ENCODE assay signal across 8 mouse cellular contexts in genomic region chr2:133113642-133114041, GRCm38 (mm10).
DNase-seq lines count a peak whose midpoint lies in the region; ATAC-seq lines count a peak whose summit lies in the region.

No protein-coding gene starts in this region.

- ATAC-seq in liver, embryonic 12.5 days, result no peak
- ATAC-seq in hindbrain, embryonic 16.5 days, result peak; percentile 48; the same call in 1 of the 2 replicates
- peak; percentile 29; the same call in 1 of the 2 replicates for ATAC-seq in midbrain, embryonic 14.5 days (ENCODE audit: low FRiP score, low TSS enrichment)

- H3K4me2 ChIP-seq in liver, embryonic 12.5 days, result no peak overlapping the region
- H3K4me2 ChIP-seq in hindbrain, embryonic 16.5 days (ENCODE audit: low read length), result no peak overlapping the region
- no peak overlapping the region for H3K4me2 ChIP-seq in midbrain, embryonic 14.5 days (ENCODE audit: low read length)

- H3K4me1 ChIP-seq in liver, embryonic 12.5 days, result no peaks in the 10 kb centered on the region
- no peaks in the 10 kb centered on the region for H3K4me1 ChIP-seq in hindbrain, embryonic 16.5 days (ENCODE audit: control insufficient read depth, insufficient read depth, low read depth, low read length)
- no peaks in the 10 kb centered on the region for H3K4me1 ChIP-seq in midbrain, embryonic 14.5 days (ENCODE audit: control insufficient read depth, insufficient read depth, low read length)

- H3K27me3 ChIP-seq in liver, embryonic 12.5 days (replicated peaks), result no peaks in the 10 kb centered on the region
- H3K27me3 ChIP-seq in hindbrain, embryonic 16.5 days (replicated peaks; ENCODE audit: control insufficient read depth, insufficient read depth, low read length), result no peaks in the 10 kb centered on the region; the same call in 1 of the 2 replicates
- no peaks in the 10 kb centered on the region for H3K27me3 ChIP-seq in midbrain, embryonic 14.5 days (ENCODE audit: control insufficient read depth, insufficient read depth, low read length)

- no peak overlapping the region for H3K4me3 ChIP-seq in liver, embryonic 12.5 days
- no peak overlapping the region for H3K4me3 ChIP-seq in hindbrain, embryonic 16.5 days (ENCODE audit: low read length)
- H3K4me3 ChIP-seq in midbrain, embryonic 14.5 days (replicated peaks; ENCODE audit: low read depth, low read length), result no peak overlapping the region

- H3K27ac ChIP-seq in liver, embryonic 12.5 days, result no peak overlapping the region
- H3K27ac ChIP-seq in hindbrain, embryonic 16.5 days (ENCODE audit: low read depth, low read length), result no peak overlapping the region
- H3K27ac ChIP-seq in midbrain, embryonic 14.5 days (replicated peaks; ENCODE audit: low read depth, low read length), result no peak overlapping the region

- no peaks in the 10 kb centered on the region for H3K36me3 ChIP-seq in liver, embryonic 12.5 days
- H3K36me3 ChIP-seq in hindbrain, embryonic 16.5 days (ENCODE audit: control insufficient read depth, insufficient read depth, low read length), result no peaks in the 10 kb centered on the region
- H3K36me3 ChIP-seq in midbrain, embryonic 14.5 days (ENCODE audit: control insufficient read depth, insufficient read depth, low read length), result no peaks in the 10 kb centered on the region

- WGBS in liver, embryonic 12.5 days (ENCODE audit: insufficient replicate concordance), result 17% methylated on average over 10 of the region's 10 CpGs
- 29% methylated on average over 10 of the region's 10 CpGs for WGBS in hindbrain, embryonic 16.5 days
- WGBS in midbrain, embryonic 14.5 days, result 24% methylated on average over 10 of the region's 10 CpGs

- no peaks in the 10 kb centered on the region for H3K9me3 ChIP-seq in liver, embryonic 12.5 days (replicated peaks)
- H3K9me3 ChIP-seq in hindbrain, embryonic 16.5 days (ENCODE audit: control insufficient read depth, low read length), result no peaks in the 10 kb centered on the region
- no peaks in the 10 kb centered on the region for H3K9me3 ChIP-seq in midbrain, embryonic 14.5 days (ENCODE audit: control insufficient read depth, low read length)

- no peak overlapping the region for H3K9ac ChIP-seq in liver, embryonic 12.5 days
- H3K9ac ChIP-seq in hindbrain, embryonic 16.5 days (ENCODE audit: low read depth, low read length), result no peak overlapping the region
- no peak overlapping the region for H3K9ac ChIP-seq in midbrain, embryonic 14.5 days (replicated peaks; ENCODE audit: low read length)

- peak; percentile 55 for DNase-seq in liver
- peak; percentile 38 for DNase-seq in cerebellum, adult 9-10 months
- peak; percentile 44 to 66 for DNase-seq in frontal cortex, postnatal 14 days (ENCODE audit: low spot score in 2 of 2)
- DNase-seq in left cerebral cortex, adult 9 months (ENCODE audit: low spot score in 2 of 2), result peak; percentile 8 to 75
- peak; percentile 90 for DNase-seq in midbrain, embryonic 14.5 days
- DNase-seq in testis, postnatal 10 days (ENCODE audit: low spot score), result peak; percentile 80

Comparison
In these comparisons a context has a peak if more than half of its experiments do, and no peak if none do; other contexts are left out.
1. DNase-seq: peak in every context shown above with its lines; median percentile 90 in midbrain, embryonic 14.5 days; 80 in testis, postnatal 10 days; 55 in liver; 55 in frontal cortex, postnatal 14 days; 42 in left cerebral cortex, adult 9 months; 38 in cerebellum, adult 9-10 months.